Mouse (Mus musculus) spleen, postnatal 4 days (tissue): ENCODE measurements around the gene Chst13.

Source experiments
- DNase-seq, 2 experiments: peaks; one replicate each; pipeline ENCODE4 v3.0.0; 2022; ENCODE audit warnings: low spot score in 2 of 2

The Chst13 gene

GRCm38 (mm10) chr6:90320429-90320828 is 4.6 kb downstream of the Chst13 start:
- DNase-seq: no peak

GRCm38 (mm10) chr6:90319475-90320191 is 5.4 kb downstream of the Chst13 start:
- no peak for DNase-seq

DNA sequence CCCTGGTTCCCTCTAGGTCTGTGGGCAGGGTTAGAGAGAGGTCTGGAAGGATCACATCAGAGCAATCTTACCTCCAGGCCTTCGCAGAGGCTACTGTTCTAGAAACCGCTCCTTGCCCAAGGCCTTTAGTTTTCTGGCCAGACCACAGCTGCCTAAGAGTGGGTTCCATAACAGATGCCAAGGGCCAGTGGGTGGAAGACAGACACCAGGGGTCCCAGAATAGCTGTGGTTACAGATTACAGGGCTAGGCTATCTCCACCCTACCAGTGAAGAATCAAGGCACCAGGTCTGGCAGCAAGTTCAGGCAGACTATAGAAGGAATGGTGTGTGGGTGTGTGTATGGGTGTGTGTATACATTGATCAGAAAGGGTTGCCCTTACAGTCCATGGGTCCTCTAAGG is 6.0 kb downstream of the Chst13 start:
- DNase-seq: no peak

DNA sequence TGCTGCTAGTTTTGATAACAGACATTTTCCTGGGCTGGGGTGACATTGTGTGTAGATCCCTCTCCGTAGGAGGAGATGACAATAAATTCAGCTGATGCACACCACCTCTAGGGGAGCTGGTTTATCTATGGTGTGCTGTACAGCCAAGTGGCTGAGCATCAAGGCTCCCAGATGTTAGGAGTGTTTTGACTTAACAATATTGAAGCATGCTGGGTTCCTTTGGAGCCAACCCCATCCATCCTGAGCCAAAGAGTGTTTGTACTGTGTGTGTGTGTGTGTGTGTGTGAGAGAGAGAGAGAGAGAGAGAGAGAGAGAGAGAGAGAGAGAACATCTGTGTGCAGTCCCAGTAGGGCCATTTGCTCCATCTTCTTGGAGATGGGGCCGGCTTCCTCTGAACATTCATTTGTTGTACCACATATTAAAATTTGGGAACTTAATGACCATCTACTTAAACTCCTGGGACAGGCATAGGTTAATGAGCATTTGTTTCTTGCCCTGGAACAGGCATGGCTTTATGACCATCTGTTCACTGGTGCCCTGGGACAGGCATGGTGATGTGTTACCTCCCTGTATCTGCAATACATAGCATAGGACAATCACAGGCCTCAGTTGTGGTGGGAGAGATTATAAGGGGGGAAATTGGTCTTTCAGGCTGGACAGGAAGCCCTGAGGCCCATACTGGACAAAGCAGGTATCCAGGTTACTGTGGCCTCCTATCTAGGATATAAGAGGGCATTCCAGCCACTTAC is 7.3 kb downstream of the Chst13 start:
- no peak for DNase-seq

DNA sequence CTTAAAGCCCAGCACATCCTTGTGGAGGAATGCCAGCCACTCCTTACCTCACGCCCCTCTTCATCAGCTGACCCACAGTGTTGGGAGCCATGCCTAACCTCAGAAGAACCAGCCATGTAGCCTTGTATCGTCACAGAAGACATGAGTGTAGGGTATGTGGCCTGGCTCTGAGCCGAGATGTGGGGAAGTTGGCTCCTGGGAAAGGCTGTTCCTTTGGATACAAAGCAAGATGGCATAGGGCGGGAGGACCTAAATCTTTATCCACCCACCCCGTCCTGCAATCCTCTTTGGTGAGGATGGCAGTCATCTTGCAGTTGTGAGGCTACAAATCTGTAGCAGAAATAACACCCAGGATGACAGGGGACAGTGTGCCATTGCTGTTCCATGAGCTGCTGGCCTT is 9.0 kb downstream of the Chst13 start:
- no peak for DNase-seq

DNA sequence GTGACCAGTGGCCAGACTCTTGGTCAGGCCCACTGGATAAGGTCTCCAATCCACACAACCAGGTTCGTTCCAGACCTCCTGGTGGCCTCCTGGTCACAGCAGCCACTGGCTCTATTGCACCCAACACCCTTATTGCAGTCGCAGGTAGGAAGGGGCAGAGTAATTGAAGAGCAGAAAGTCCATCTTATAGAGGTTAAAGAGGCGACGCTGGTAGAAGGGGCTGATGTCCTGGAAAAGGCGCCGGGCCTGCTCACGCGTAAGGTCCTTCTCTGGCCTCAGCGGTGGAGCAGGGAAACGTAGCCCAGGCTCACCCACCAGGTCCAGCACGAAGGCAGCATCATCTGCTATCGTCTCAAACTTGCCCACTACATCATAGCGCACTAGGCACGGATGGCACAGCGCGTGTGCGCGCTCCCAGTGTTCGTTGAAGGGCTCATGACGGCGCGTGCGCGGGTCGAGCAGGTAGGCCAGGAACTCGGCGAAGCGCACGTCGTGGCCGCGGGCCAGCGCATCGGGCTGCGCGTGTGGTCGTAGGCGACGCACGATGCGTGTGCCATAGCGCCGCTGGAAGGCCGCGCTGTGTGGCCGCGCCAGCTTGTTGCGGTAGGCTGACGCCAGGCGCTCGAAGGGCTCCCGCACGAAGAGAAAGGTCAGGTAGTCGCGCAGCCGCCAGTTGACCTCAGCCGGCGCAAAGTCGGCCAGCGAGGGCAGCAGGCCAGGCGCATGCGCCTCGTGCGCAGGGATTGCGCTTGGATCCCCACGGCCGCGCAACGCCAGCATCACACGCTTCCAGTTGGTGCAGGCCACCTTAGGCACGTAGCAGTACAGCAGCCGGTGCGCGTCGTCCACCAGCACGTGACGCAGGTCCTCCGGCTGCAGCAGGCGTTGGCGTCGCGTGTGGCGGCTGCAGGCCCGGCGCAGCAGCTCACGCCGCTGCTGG is 15.9 kb downstream of the Chst13 start:
- DNase-seq: peak in 1 of 2 experiments; percentile 54

GRCm38 (mm10) chr6:90306315-90306975 is 18.5 kb downstream of the Chst13 start:
- DNase-seq: peak in 1 of 2 experiments; percentile 49

- DNase-seq: no peak
Measured at GRCm38 (mm10) chr6:90300919-90301318, 24.1 kb downstream of the Chst13 start, which contains the start of gene BC048671. Gene BC048671 (plus strand): TSS chr6:90301219.

- no peak for DNase-seq
Measured at GRCm38 (mm10) chr6:90288265-90288664, 36.7 kb downstream of the Chst13 start.
